Mouse (Mus musculus) stomach, postnatal 0 days (tissue): ENCODE measurements around the gene Fbxl18.

ENCODE experiments used
- CTCF ChIP-seq: IDR thresholded peaks from 2 replicates; pipeline ENCODE4 v1.5.1; 2016; ENCODE audit warnings: antibody characterized with exemption, low read depth, mild to moderate bottlenecking, moderate library complexity
- EP300 ChIP-seq: optimal IDR thresholded peaks from 2 replicates; pipeline ENCODE3; 2016; ENCODE audit warnings: antibody characterized with exemption

DNA sequence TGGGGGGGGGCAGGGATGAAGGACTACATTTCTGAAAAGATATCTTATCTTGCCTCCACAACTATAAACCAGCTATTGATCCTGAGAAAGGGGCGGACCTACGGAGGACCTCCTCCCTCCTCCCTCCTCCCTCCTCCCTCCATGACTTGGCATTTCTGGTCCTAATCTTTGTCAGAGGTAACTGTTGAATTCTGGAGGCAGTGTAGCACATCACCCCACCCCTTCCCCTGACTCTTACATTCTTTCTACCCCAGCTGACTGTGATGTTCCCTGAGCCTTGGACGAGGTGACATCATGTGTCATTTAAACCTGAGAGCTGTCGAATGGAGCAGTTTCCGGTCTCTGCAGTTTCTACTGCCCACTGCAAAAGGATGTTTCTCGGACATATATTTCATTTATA, 41.6 kb downstream of the Fbxl18 start:
- TF ChIP-seq CTCF (no peak), EP300 (no peak)
